Mouse (Mus musculus) liver, embryonic 16.5 days (tissue): Measurements from ENCODE around the gene Strn4. TPM values are rescaled to one million over a fixed set of nuclear protein-coding genes. Genes with fewer than 3 reads are reported as not detected.

ENCODE experiments used
- ATAC-seq: fragments of 200-750 bp; cut with Nextera tagmentation; 2 replicates; pipeline ENCODE4 v1.8.0; 2017; ENCODE audit warnings: low read depth, mild to moderate bottlenecking, moderate number of reproducible peaks, moderate library complexity
- H3K27ac ChIP-seq: fragments of 300-500 bp; sonication (generic); 2 replicates; pipeline ENCODE4 v1.5.1; 2014; ENCODE audit warnings: mild to moderate bottlenecking, low read length
- H3K27me3 ChIP-seq: fragments of 300-500 bp; sonication (generic); 2 replicates; pipeline ENCODE4 v1.6.1; 2014; ENCODE audit warnings: low read depth, low read length, mixed read lengths; ENCODE audit not compliant: control insufficient read depth, insufficient read depth
- H3K36me3 ChIP-seq: fragments of 300-500 bp; sonication (generic); 2 replicates; pipeline ENCODE4 v1.6.1; 2014; ENCODE audit warnings: mild to moderate bottlenecking; ENCODE audit not compliant: control insufficient read depth, insufficient read depth
- H3K4me1 ChIP-seq: fragments of 300-500 bp; sonication (generic); 2 replicates; pipeline ENCODE4 v1.6.1; 2014; ENCODE audit warnings: low read depth, low read length, mixed read lengths; ENCODE audit not compliant: control insufficient read depth
- H3K4me2 ChIP-seq: fragments of 300-500 bp; sonication (generic); 2 replicates; pipeline ENCODE4 v1.6.1; 2014; ENCODE audit warnings: low read depth, low read length, mixed read lengths
- H3K4me3 ChIP-seq: fragments of 300-500 bp; sonication (generic); 2 replicates; pipeline ENCODE4 v1.5.1; 2014; ENCODE audit warnings: low read depth, mild to moderate bottlenecking, low read length
- H3K9ac ChIP-seq: fragments of 300-500 bp; sonication (generic); 2 replicates; pipeline ENCODE4 v1.6.1; 2014; ENCODE audit warnings: low read depth, low read length
- H3K9me3 ChIP-seq: fragments of 300-500 bp; sonication (generic); replicated peaks from 2 replicates; pipeline ENCODE4 v1.6.1; 2016; ENCODE audit warnings: low read length; ENCODE audit not compliant: control insufficient read depth
- WGBS: fragments of 180-500 bp; shearing (Covaris S2); extraction: QIAGEN DNeasy Blood & Tissue Kit; methylation state at CpG from one replicate; pipeline ENCODE4 v1.1.7; 2014; ENCODE audit not compliant: insufficient replicate concordance; 5-methylcytosine and 5-hydroxymethylcytosine counted together
- polyA plus RNA-seq: library from polyadenylated mRNA; unstranded; fragments of >200 nt; fragmentation: Nextera tagmentation; extraction: Ambion mirVana; gene quantifications from 2 replicates; pipeline ENCODE4 v1.2.1, GENCODE M21; 2015

The Strn4 gene
- polyA plus RNA-seq, 1 experiment from 2014 or later = 29.8 TPM

- no peak overlapping the region for H3K4me2 ChIP-seq
- H3K9me3 ChIP-seq = peaks cover 10% of the 10 kb centered on the region
- no peak overlapping the region for H3K4me3 ChIP-seq
- H3K9ac ChIP-seq = no peak overlapping the region
- no peak for ATAC-seq
- H3K27me3 ChIP-seq = peaks cover 45% of the 10 kb centered on the region
- H3K36me3 ChIP-seq = no peaks in the 10 kb centered on the region
- no peaks in the 10 kb centered on the region; the same call in 1 of the 2 replicates for H3K4me1 ChIP-seq
- 31% methylated on average over 4 of the region's 4 CpGs for WGBS
- no peak overlapping the region for H3K27ac ChIP-seq
These were observed 68.6 kb downstream of the Strn4 start for GRCm38 (mm10) chr7:16884334-16884733.

- Histone ChIP-seq H3K27me3 (peaks cover 48% of the 10 kb centered on the region), H3K4me3 (peak overlapping the region; percentile 37), H3K9me3 (peaks cover 10% of the 10 kb centered on the region), H3K36me3 (no peaks in the 10 kb centered on the region), H3K4me2 (peak overlapping the region; percentile 34), H3K9ac (no peak overlapping the region), H3K27ac (no peak overlapping the region), H3K4me1 (no peaks in the 10 kb centered on the region; the same call in 1 of the 2 replicates)
- peak; percentile 40 for ATAC-seq
- WGBS = 13% methylated on average over 65 of the region's 95 CpGs
These were observed 69.6 kb downstream of the Strn4 start for GRCm38 (mm10) chr7:16885271-16885776.

- H3K9ac ChIP-seq = no peak overlapping the region
These were observed 70.2 kb downstream of the Strn4 start for GRCm38 (mm10) chr7:16885905-16886304.

More at GRCm38 (mm10) chr7:16885905-16886304, 70.2 kb downstream of the Strn4 start:
- Histone ChIP-seq H3K4me3 (no peak overlapping the region), H3K36me3 (no peaks in the 10 kb centered on the region), H3K4me2 (no peak overlapping the region), H3K27ac (no peak overlapping the region), H3K27me3 (peaks cover 54% of the 10 kb centered on the region), H3K4me1 (no peaks in the 10 kb centered on the region; the same call in 1 of the 2 replicates), H3K9me3 (peaks cover 10% of the 10 kb centered on the region)
- ATAC-seq = no peak
- 39% methylated on average over 48 of the region's 59 CpGs for WGBS

Other genes starting within 250 kb of the Strn4 start
- gene Arhgap35, start 200.9 kb upstream of the Strn4 start, polyA plus RNA-seq = 2.5 and 2.6 TPM in 2 replicates
- gene Ceacam15, start 140.2 kb upstream of the Strn4 start, polyA plus RNA-seq = not detected in 2 replicates
- not detected in 2 replicates for gene Ceacam9, start 94.0 kb upstream of the Strn4 start, polyA plus RNA-seq
- gene Ap2s1, start 77.5 kb upstream of the Strn4 start, polyA plus RNA-seq = 151 and 155 TPM in 2 replicates
- 101 and 119 TPM in 2 replicates for gene Slc1a5, start 34.5 kb upstream of the Strn4 start, polyA plus RNA-seq
- gene Fkrp, start 843 bp downstream of the Strn4 start, polyA plus RNA-seq = 7.8 and 8.9 TPM in 2 replicates
- 2.8 and 3.6 TPM in 2 replicates for gene Prkd2, start 27.0 kb downstream of the Strn4 start, polyA plus RNA-seq
- gene Dact3, start 59.4 kb downstream of the Strn4 start, polyA plus RNA-seq = 0.05 and 0.12 TPM in 2 replicates
- gene Gng8, start 75.9 kb downstream of the Strn4 start, polyA plus RNA-seq = 0.17 TPM in 1 of 2 replicates, not detected in the other
- 1.2 and 1.3 TPM in 2 replicates for gene Ptgir, start 90.6 kb downstream of the Strn4 start, polyA plus RNA-seq
- gene Calm3, start 108.2 kb downstream of the Strn4 start, polyA plus RNA-seq = 81.6 and 86.6 TPM in 2 replicates
- 0.20 and 0.42 TPM in 2 replicates for gene Pnmal2, start 128.8 kb downstream of the Strn4 start, polyA plus RNA-seq
- gene Pnmal1, start 143.8 kb downstream of the Strn4 start, polyA plus RNA-seq = 0.02 and 0.05 TPM in 2 replicates
- gene Gm42372, start 167.2 kb downstream of the Strn4 start, polyA plus RNA-seq = 0.04 TPM in 2 replicates
- 5.3 and 5.9 TPM in 2 replicates for gene Ccdc8, start 176.8 kb downstream of the Strn4 start, polyA plus RNA-seq
- gene Ppp5c, start 212.0 kb downstream of the Strn4 start, polyA plus RNA-seq = 38.0 and 38.6 TPM in 2 replicates
- gene Hif3a, start 246.5 kb downstream of the Strn4 start, polyA plus RNA-seq = 36.0 and 43.3 TPM in 2 replicates